Mouse (Mus musculus) megakaryocyte, embryonic 14.5 days (primary cell): ENCODE measurements around the gene Cpne5.

ENCODE experiments used
- FLI1 ChIP-seq: IDR thresholded peaks from 2 replicates; pipeline ENCODE4 v1.6.1; 2012; ENCODE audit warnings: low read length, inconsistent platforms, mixed read lengths
- GATA1 ChIP-seq: IDR thresholded peaks from 3 replicates; pipeline ENCODE4 v1.6.1; 2012; ENCODE audit warnings: mixed read lengths, low read length, inconsistent platforms, borderline replicate concordance

GRCm38 (mm10) chr17:29170431-29171000 is 67.5 kb downstream of the Cpne5 start:
- no peak for TF ChIP-seq GATA1
- no peak for TF ChIP-seq FLI1
